Mouse (Mus musculus): ENCODE measurements around the gene Gm47289.

Gm47289 gene

DNA sequence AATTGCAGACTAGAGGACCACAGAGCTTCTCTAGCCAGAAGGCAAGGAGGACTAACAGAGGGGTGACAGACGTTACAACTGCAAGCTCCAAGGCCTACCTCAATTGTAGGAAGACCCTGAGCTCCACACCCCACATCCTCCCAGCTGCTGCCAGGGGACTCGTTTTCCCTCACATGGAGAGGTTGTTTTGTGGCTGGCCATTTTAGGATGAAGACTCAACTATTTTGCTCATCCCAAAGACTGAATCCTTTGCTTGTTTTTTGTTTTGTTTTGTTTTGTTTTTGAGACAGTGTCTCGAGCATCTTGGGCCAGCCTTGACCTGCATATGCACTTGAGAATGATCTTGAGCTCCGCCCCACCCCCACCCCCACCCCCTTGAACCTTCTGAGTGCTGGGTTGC, at the start of gene Gm47289:
TSS of gene Gm47289 (plus strand) at position 301 of the 400 bp plus-strand sequence.
- DNase-seq (ENCODE audit: low spot score in 2 of 2): no peak

DNA sequence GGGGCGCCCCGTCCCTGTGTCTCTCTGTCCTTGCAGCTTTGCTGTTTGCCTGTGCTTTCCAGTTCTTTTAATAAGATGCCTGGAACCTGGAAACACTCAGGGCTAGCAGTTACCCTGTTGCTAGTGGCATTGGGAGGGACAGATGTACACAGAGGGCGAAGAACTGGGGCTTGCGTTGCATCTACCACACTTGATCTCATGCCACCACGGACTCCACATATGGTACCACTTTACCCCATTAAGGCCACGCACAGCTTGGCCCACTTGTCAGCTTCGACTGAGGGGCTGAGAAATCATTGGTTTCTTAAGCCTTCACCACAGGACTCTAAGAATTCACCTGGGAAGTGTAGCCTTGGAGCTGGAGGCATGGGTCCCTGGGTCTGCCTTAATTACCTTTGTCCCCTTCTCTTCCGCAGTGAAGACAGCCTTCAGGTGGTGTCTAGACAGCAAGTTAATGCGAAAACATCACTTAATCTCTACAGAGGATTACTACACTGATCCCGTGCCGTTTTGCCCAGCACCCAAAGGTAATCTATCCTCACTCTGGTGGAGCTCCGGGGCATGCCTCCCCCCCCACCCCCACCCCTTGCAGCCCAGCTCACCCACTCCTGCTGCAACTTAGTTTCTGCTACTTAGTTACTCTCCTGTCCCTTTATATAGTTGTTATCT, 49.1 kb upstream of the Gm47289 start:
- DNase-seq (ENCODE audit: low spot score in 2 of 2): no peak

- no peak for DNase-seq (ENCODE audit: low spot score in 2 of 2)
Observed at GRCm38 (mm10) chr9:119110640-119111039, 48.3 kb upstream of the Gm47289 start.

DNA sequence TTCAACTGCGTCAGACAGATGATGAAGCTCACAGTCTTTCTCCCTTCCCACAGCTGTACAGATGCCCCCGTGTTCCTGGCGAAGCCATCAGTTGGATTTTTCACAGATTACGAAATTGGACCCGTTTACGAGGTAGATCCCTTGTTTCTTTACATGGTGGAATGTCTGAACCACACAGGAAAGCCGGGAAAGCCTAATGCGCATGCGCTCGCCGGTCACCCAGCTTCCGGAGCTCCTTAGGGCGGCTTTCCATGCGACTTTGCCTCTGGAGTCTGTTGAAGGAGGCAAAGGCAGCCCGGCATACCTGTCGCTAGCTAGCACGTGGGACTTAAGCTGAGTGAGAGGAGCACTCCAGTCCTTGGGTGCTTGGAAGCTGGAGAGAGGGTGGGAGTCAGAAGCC, 44.0 kb upstream of the Gm47289 start:
- no peak for DNase-seq (ENCODE audit: low spot score in 2 of 2)

- no peak for DNase-seq (ENCODE audit: low spot score in 2 of 2)
Observed at GRCm38 (mm10) chr9:119119409-119120167, 39.4 kb upstream of the Gm47289 start.

DNA sequence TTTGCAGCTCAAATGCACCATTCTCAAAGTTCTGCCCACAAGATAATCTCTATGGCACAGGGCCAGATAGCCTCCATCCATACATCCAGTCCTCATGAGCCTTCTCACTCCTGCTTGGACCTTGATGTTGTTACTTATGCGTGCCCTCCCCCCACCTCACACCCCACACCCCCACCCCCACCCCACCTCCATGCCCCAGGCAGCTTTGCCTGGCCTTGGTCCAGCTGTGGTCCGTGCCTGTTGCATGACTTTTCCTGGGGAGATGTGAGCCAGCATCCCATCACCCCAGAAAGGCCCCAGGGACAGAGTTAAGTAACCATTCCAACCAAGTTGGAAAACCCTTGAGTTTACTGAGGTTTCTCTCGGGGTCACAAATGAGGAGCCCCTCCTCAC, 38.8 kb upstream of the Gm47289 start:
- no peak for DNase-seq (ENCODE audit: low spot score in 2 of 2)

DNA sequence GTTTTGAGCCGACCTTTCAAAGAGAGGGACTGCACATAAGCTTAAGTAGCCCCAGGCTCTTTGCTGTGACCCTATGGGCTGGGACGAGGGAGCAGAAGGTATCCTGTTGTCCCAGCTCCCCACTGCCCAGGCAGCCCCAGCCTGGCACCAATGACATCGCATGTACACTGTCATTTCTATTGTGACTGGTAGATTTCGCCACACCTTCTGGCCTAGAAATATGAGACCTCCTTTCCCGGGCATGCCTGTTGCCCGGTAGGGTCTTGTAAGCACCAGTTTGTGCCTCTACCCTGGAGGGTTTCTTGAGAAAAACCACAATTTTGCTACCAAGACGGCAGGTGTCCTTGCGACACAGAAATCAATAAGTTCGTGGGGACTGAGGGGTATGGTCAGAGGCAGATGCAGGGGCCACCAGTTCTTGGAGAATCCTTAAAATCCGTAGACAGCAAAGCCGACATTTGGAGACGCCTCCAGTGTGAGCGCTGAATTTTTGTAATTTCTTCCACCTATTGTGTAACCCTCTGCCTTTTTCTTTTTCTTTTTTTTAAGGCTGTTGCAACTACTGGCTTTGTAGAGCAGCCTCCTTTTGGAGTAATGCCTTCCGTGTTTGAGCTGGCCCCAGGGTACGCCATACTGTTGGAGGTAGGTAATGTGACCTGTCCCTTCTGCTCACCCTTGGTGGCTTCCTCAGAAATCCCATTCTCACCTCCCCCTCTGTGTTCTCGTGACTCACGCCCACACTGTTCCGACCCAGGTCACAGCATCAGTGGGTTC, 36.2 kb upstream of the Gm47289 start:
- DNase-seq (ENCODE audit: low spot score in 2 of 2): no peak

DNA sequence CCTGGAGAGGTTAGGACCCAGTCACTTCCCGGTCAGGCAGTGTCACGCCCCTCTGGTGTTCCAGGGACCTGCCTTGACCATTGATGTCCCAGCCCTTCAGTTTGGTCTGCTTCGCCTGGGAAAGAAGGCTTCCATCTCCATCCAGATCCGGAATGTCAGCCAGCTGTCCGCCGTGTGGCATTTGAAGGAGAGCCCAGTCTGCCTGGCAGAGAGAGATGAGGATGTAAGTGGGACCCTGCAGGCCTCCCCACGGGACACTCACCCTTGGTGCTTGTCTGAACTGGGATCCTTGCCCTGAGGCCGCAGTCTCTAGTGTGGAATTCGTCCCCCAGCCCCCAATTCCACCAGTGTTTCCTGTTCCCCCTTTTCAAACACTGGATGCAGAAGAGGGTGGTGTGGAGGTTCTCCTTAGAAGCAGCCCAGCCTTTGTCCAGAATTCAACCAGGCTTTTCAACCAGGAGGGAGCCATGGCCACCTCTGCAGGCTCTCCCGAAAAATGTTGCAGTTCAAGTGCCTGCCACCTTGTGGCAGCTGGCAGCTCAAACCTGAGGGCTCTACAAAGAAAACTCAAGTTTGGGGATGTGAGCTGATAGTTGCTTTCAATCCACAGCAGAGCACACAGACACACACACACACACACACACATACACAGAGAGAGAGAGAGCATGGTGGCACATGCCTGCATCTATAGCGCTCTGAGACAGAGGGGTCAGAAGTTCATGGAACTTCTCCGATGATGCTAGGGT, 30.4 kb upstream of the Gm47289 start:
- DNase-seq (ENCODE audit: low spot score in 2 of 2): no peak

DNA sequence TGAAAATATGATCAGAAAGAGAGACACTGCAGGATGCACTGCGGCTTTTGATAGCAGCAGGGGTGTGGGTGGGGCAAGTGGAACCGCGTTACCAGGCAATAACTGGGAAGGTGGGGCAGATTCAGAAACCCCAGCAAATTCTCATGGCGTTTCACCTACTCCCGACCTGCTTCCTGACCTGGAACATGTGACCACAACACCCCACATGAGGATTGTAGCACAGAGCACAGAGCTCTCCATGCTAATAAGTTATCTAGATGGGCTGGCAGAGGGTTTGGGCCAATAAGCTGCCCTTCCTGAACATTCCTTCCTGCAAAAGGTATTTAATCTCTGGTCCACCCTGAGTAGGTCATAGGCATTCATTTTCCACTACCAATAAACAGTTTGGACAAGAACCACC, 28.3 kb upstream of the Gm47289 start:
- no peak for DNase-seq (ENCODE audit: low spot score in 2 of 2)

GRCm38 (mm10) chr9:119138836-119139235, 20.1 kb upstream of the Gm47289 start:
- no peak for DNase-seq (ENCODE audit: low spot score in 2 of 2)

DNA sequence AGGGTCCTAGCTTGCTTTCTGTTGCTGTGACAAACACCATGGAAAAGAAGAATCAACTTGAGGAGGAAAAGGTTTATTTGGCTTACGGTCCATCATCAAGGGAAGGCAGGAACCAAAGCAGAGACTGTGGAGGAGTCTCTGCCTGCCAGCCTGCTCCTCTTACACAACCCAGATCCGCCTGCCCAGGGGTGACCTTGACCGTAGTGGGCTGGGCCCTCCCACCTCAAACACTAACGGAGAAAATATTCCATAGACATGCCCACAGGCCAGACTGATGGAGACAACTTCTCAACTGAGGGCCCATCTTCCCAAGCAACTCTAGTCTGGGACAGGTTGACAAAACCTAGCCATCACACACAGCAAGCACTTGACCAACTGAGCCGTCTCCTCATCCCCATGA, 16.9 kb upstream of the Gm47289 start:
- no peak for DNase-seq (ENCODE audit: low spot score in 2 of 2)

DNA sequence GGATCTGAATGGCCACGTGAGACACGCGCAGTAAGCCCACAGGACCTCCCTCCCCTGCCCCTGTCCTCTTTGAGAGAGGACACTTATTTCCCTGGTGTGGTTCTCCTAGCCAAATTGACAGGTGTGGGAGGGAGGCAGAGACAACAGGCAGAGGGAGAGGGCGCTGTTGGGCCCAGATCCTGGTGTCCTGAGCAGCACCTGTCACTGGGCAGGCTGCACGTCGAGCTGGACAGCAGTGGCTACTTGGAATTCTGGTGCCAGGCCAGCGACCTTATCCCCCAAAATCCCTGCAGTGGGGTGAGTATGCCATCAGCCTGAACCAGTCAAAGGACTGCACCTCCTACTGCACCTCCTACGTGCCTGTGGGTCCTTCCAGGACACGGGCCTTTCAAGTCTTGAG, 15.6 kb upstream of the Gm47289 start:
- DNase-seq (ENCODE audit: low spot score in 2 of 2): no peak

DNA sequence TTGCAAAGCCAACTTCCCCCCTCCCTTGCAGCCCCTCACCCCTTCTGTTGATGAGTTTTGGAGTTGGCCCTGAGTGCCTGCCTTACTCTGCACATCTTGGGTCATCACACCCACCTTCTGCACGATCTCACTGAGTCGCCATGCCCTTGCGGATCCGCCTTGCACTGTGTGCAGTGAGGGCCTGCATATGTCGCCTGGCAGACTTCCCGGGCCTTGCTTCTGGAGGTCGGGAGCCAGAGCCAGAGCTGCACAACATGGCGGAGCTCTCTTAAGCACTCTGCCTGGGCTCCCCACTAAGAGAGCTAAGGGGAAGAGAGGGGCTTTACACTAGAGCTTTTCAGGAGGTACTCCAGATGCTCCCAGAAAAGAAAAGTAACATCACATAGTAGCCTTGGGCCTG, 14.3 kb upstream of the Gm47289 start:
- no peak for DNase-seq (ENCODE audit: low spot score in 2 of 2)

DNA sequence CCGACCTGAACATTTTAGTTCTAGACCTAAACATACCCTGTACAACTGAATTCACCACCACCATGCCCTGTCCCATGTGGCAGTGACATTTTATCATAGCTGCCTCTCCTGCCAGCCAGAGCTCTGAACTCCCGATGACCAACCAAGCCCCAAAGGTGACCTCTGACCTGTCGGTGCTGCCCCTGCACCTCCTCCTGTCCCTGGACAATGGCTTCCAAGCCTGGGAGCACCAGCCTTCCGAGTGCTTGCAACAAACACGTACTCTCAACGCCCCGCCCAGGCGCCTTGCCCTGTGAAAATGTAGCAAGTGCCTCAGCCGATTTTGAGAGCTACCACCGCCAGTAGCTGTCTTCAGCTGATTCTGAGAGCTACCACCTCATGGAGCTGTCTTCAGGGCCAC, 13.8 kb upstream of the Gm47289 start:
- no peak for DNase-seq (ENCODE audit: low spot score in 2 of 2)

- DNase-seq (ENCODE audit: low spot score in 2 of 2): no peak
Observed at GRCm38 (mm10) chr9:119145638-119146037, 13.3 kb upstream of the Gm47289 start.

DNA sequence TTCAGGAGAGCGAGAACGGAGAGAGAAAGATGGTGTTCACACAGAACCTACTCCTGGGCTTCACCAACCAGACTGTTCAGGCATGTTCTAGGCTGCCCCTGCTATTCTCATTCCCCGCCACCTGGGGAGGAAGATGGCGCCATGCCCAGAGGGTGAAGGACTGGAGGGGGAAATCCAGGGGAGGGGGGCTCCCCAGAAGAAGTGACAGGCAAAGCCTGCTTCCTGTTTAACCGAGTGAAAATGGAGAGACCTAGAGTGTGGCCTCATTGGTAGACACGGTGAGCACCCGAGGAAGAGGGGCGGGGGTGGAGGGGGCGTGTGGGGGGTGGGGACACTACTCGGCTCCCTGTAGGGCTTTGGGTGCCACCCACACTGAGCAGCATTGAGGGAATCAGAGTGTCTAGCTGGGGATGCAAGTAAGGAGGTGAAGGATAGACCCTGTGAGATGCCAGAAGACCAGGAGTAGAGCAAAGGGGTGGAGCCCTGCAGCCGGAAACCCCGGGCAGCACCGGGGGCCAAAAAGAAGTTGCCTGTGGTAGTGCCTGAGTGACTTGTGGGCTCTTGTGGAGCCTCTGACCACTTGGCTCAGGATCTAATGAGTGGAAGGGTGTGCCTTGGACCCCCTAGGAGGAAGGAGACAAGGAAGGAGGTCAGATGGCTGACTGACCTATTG, 12.7 kb upstream of the Gm47289 start:
- DNase-seq (ENCODE audit: low spot score in 2 of 2): no peak

GRCm38 (mm10) chr9:119149601-119150000, 9.4 kb upstream of the Gm47289 start:
- no peak for DNase-seq (ENCODE audit: low spot score in 2 of 2)

GRCm38 (mm10) chr9:119151751-119152150, 7.2 kb upstream of the Gm47289 start:
- no peak for DNase-seq (ENCODE audit: low spot score in 2 of 2)

GRCm38 (mm10) chr9:119155416-119155815, 3.5 kb upstream of the Gm47289 start:
- DNase-seq (ENCODE audit: low spot score in 2 of 2): no peak

DNA sequence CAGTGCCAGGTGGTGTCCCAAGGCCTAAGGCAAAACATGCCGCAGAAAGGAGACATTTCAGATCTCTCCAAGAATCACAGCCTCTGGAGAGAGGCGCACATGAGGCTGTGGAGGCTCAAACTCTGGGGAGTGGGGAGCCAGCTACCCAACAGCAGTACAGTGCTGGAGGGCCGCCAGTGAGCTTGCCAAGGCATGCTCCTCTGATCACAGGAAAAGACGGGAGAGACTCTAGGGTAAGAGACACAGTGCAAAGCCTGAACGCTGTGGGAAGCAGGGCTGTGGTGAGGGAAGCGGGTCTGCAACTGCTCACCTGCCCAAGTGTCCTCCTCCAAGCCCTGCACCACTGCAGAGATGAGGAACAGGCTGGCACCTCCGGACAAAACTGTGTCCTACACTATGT, 3.1 kb upstream of the Gm47289 start:
- DNase-seq (ENCODE audit: low spot score in 2 of 2): no peak
